Mouse (Mus musculus) testis, adult 2 months (tissue): ENCODE data around the gene Pex14.

Source experiments
- CTCF ChIP-seq: fragments of 200-500 bp; IDR thresholded peaks from 2 replicates; pipeline ENCODE4 v1.5.1; 2012; ENCODE audit warnings: low read depth, mild to moderate bottlenecking, inconsistent platforms, low read length, moderate library complexity; ENCODE audit not compliant: control insufficient read depth, insufficient read depth, insufficient replicate concordance
- POLR2A ChIP-seq: fragments of 200-500 bp; IDR thresholded peaks from 2 replicates; pipeline ENCODE4 v1.6.1; 2012; ENCODE audit warnings: low read depth, mild to moderate bottlenecking, inconsistent platforms, low read length, moderate library complexity; ENCODE audit not compliant: control insufficient read depth

- no peak for TF ChIP-seq POLR2A
- TF ChIP-seq CTCF, result no peak
Measured at GRCm38 (mm10) chr4:149037706-149038105, 62.0 kb downstream of the Pex14 start.
